ENCODE assay signal across 9 mouse cellular contexts in genomic region chr8:47351914-47352701, GRCm38 (mm10).
A peak's percentile ranks its signal among the peaks of the same experiment; 100 is the strongest.
DNase-seq lines count a peak whose midpoint lies in the region; ATAC-seq and TF ChIP-seq lines count a peak whose summit lies in the region.
"Had no signal": no experiment of that assay in that cellular context is flagged by ENCODE, and none has a peak within 500 bp of the region (broad histone marks: within the 10 kb centered on the region; RNA-seq: fewer than 3 reads in every experiment).

No protein-coding gene starts in this region.

- no peak overlapping the region for H3K9ac ChIP-seq in liver, postnatal 0 days (replicated peaks)
- no peak overlapping the region for H3K9ac ChIP-seq in heart, embryonic 11.5 days (ENCODE audit: low read depth, low read length)
- no peak overlapping the region for H3K9ac ChIP-seq in hindbrain, embryonic 14.5 days

- intact Hi-C loops in left cerebral cortex, postnatal 36 days (cut with DNase I): no loop called here

- H3K27ac ChIP-seq in liver, postnatal 0 days (ENCODE audit: low read depth): no peak overlapping the region
- peak overlapping the region; percentile 47 for H3K27ac ChIP-seq in heart, embryonic 11.5 days (ENCODE audit: low read depth, low read length)
- H3K27ac ChIP-seq in hindbrain, embryonic 14.5 days: no peak overlapping the region

- 62% methylated on average over 21 of the region's 21 CpGs for WGBS in liver, postnatal 0 days (ENCODE audit: insufficient replicate concordance)
- 30% methylated on average over 21 of the region's 21 CpGs for WGBS in heart, embryonic 11.5 days (ENCODE audit: insufficient replicate concordance)
- WGBS in hindbrain, embryonic 14.5 days: 73% methylated on average over 21 of the region's 21 CpGs

- H3K27me3 ChIP-seq in liver, postnatal 0 days (ENCODE audit: insufficient read depth, low read length): no peaks in the 10 kb centered on the region
- H3K27me3 ChIP-seq in heart, embryonic 11.5 days (ENCODE audit: control insufficient read depth, insufficient read depth, low read length): peaks cover 38% of the 10 kb centered on the region
- no peaks in the 10 kb centered on the region; the same call in 1 of the 2 replicates for H3K27me3 ChIP-seq in hindbrain, embryonic 14.5 days (ENCODE audit: control insufficient read depth, insufficient read depth, low read length)

- no peaks in the 10 kb centered on the region for H3K4me1 ChIP-seq in liver, postnatal 0 days (ENCODE audit: insufficient read depth)
- H3K4me1 ChIP-seq in heart, embryonic 11.5 days (ENCODE audit: control insufficient read depth, insufficient read depth, low read length): peaks cover 7% of the 10 kb centered on the region
- H3K4me1 ChIP-seq in hindbrain, embryonic 14.5 days (replicated peaks; ENCODE audit: control insufficient read depth, insufficient read depth, low read length): no peaks in the 10 kb centered on the region

- no peak for TF ChIP-seq EP300 in liver, postnatal 0 days (IDR thresholded peaks at IDR 0.05; ENCODE audit: low read depth)

- no peak overlapping the region for H3K4me2 ChIP-seq in liver, postnatal 0 days (ENCODE audit: low read depth, low read length)
- H3K4me2 ChIP-seq in heart, embryonic 11.5 days: peak overlapping the region; percentile 43; the same call in 1 of the 2 replicates
- H3K4me2 ChIP-seq in hindbrain, embryonic 14.5 days (replicated peaks): no peak overlapping the region

- DNase-seq in liver: peak; percentile 8
- DNase-seq in liver, postnatal 0 days: no peak
- DNase-seq in kidney, postnatal 14 days: peak; percentile 69
- DNase-seq in urinary bladder, adult 18-20 months (ENCODE audit: low spot score in 2 of 2): peak; percentile 71 to 84
- DNase-seq in hindbrain, embryonic 14.5 days (ENCODE audit: low spot score): no peak
- DNase-seq in right cerebral cortex, adult 2 months (ENCODE audit: low spot score in 2 of 2): no peak
- no peak for DNase-seq in left cerebral cortex, postnatal 36 days (ENCODE audit: low spot score in 2 of 2)

- H3K36me3 ChIP-seq in liver, postnatal 0 days (replicated peaks; ENCODE audit: insufficient read depth, low read length): no peaks in the 10 kb centered on the region
- no peaks in the 10 kb centered on the region for H3K36me3 ChIP-seq in heart, embryonic 11.5 days (ENCODE audit: control insufficient read depth, insufficient read depth, low read length)
- no peaks in the 10 kb centered on the region for H3K36me3 ChIP-seq in hindbrain, embryonic 14.5 days (replicated peaks; ENCODE audit: control insufficient read depth, insufficient read depth)

- no peak for ATAC-seq in liver, postnatal 0 days
- ATAC-seq in heart, embryonic 11.5 days (replicated peaks; ENCODE audit: insufficient number of reproducible peaks, low FRiP score, low TSS enrichment): peak; percentile 46; the same call in 1 of the 2 replicates
- ATAC-seq in hindbrain, embryonic 14.5 days (ENCODE audit: low FRiP score): no peak

- H3K4me3 ChIP-seq in liver, postnatal 0 days (ENCODE audit: low read depth, low read length): no peak overlapping the region
- no peak overlapping the region for H3K4me3 ChIP-seq in heart, embryonic 11.5 days (ENCODE audit: low read depth, low read length)
- H3K4me3 ChIP-seq in hindbrain, embryonic 14.5 days (replicated peaks; ENCODE audit: low read length): no peak overlapping the region
- H3K4me3 ChIP-seq: erythroblast, embryonic 14.5 days had no signal

- no peak for TF ChIP-seq CTCF in liver, postnatal 0 days (IDR thresholded peaks at IDR 0.05; ENCODE audit: low read depth)

- H3K9me3 ChIP-seq in liver, postnatal 0 days (ENCODE audit: low read length): no peaks in the 10 kb centered on the region
- H3K9me3 ChIP-seq in heart, embryonic 11.5 days (replicated peaks; ENCODE audit: control insufficient read depth, low read length): no peaks in the 10 kb centered on the region
- no peaks in the 10 kb centered on the region for H3K9me3 ChIP-seq in hindbrain, embryonic 14.5 days (ENCODE audit: control insufficient read depth, low read length)

Comparison
In these comparisons a context has a peak if more than half of its experiments do, and no peak if none do; other contexts are left out.
1. DNase-seq: peak in liver (single experiment), kidney, postnatal 14 days (single experiment) and urinary bladder, adult 18-20 months (2 of 2); none in liver, postnatal 0 days (single experiment), hindbrain, embryonic 14.5 days (single experiment), right cerebral cortex, adult 2 months (0 of 2) and left cerebral cortex, postnatal 36 days (0 of 2).